Mouse (Mus musculus): ENCODE results near the gene Inafm2.

Gene Inafm2

GRCm38 (mm10) chr2:118781115-118781514, 35.6 kb downstream of the Inafm2 start:
- no peak for DNase-seq (ENCODE audit: extremely low read depth, low read depth, low spot score)

GRCm38 (mm10) chr2:118782303-118782702, 36.7 kb downstream of the Inafm2 start:
- DNase-seq (ENCODE audit: extremely low read depth, low read depth, low spot score): no peak

GRCm38 (mm10) chr2:118783093-118783492, 37.5 kb downstream of the Inafm2 start:
- no peak for DNase-seq (ENCODE audit: extremely low read depth, low read depth, low spot score)

GRCm38 (mm10) chr2:118783663-118784062, 38.1 kb downstream of the Inafm2 start:
- no peak for DNase-seq (ENCODE audit: extremely low read depth, low read depth, low spot score)

GRCm38 (mm10) chr2:118786525-118786924, 41.0 kb downstream of the Inafm2 start:
- no peak for DNase-seq (ENCODE audit: extremely low read depth, low read depth, low spot score)

GRCm38 (mm10) chr2:118789501-118789900, 43.9 kb downstream of the Inafm2 start:
- peak; percentile 21 for DNase-seq (ENCODE audit: extremely low read depth, low read depth, low spot score)

GRCm38 (mm10) chr2:118790221-118790550, 44.6 kb downstream of the Inafm2 start:
- no peak for DNase-seq (ENCODE audit: extremely low read depth, low read depth, low spot score)

- DNase-seq (ENCODE audit: extremely low read depth, low read depth, low spot score): no peak
Observed at GRCm38 (mm10) chr2:118790551-118791525, 45.3 kb downstream of the Inafm2 start.

GRCm38 (mm10) chr2:118791591-118792258, 46.2 kb downstream of the Inafm2 start:
- no peak for DNase-seq (ENCODE audit: extremely low read depth, low read depth, low spot score)

- DNase-seq (ENCODE audit: extremely low read depth, low read depth, low spot score): no peak
Observed at GRCm38 (mm10) chr2:118792259-118792613, 46.7 kb downstream of the Inafm2 start.

GRCm38 (mm10) chr2:118793636-118794035, 48.1 kb downstream of the Inafm2 start:
- DNase-seq (ENCODE audit: extremely low read depth, low read depth, low spot score): no peak

All from fat pad, adult 2 months (tissue).